Mouse (Mus musculus): Measurements from ENCODE around the gene Ubxn10.

DNA sequence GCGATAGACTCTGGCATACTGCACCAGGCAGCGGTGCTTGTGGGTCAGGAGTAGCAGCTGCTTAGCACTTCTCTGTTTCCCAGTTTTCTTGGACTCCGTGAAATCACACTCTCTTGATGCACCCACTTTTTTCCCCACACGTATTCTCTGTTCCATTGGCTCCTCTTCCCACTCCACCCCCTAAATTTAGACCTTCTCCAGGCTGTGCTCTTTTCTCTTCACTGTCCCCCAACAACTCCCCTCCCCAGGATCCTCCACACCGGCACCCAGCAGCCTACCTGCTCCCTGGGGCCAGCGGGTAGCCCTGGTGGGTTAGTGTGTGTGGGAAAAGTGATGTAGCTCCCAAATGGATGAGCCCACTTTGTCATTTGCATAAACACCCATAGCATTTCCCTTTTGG is 51.2 kb downstream of the Ubxn10 start:
- TF ChIP-seq CTCF (IDR thresholded peaks at IDR 0.05; ENCODE audit: control insufficient read depth, insufficient read depth, insufficient read length) = no peak
- no peak for TF ChIP-seq MYOG (IDR thresholded peaks at IDR 0.05; ENCODE audit: control insufficient read depth, extremely low read depth, insufficient read length)
- no peak for TF ChIP-seq USF1 (IDR thresholded peaks at IDR 0.05; ENCODE audit: low read depth)

All from C2C12 (cell line).